Mouse (Mus musculus): Measurements from ENCODE around the gene Hist1h4c.

Hist1h4c gene

GRCm38 (mm10) chr13:23698300-23698693 lies at the start of gene Hist1h4c:
Hist1h4c (minus strand) TSS chr13:23698454.
- DNase-seq (ENCODE audit: low spot score in 2 of 2) = peak; percentile 97

GRCm38 (mm10) chr13:23747892-23748288 lies 49.6 kb upstream of the Hist1h4c start:
- DNase-seq (ENCODE audit: low spot score in 2 of 2) = no peak

GRCm38 (mm10) chr13:23747081-23747891 lies 49.0 kb upstream of the Hist1h4c start:
- no peak for DNase-seq (ENCODE audit: low spot score in 2 of 2)

- peak in 1 of 2 experiments; percentile 68 for DNase-seq (ENCODE audit: low spot score in 2 of 2)
These were observed 48.2 kb upstream of the Hist1h4c start, which contains the start of gene Hist1h2bb for GRCm38 (mm10) chr13:23746201-23747080. Hist1h2bb (plus strand) TSS chr13:23746734.

- DNase-seq (ENCODE audit: low spot score in 2 of 2) = peak; percentile 70 to 84
These were observed 47.3 kb upstream of the Hist1h4c start, which contains the start of gene Hist1h3c for GRCm38 (mm10) chr13:23745381-23746161. Hist1h3c (minus strand) TSS chr13:23745602.

GRCm38 (mm10) chr13:23744421-23745380 lies 46.4 kb upstream of the Hist1h4c start:
- DNase-seq (ENCODE audit: low spot score in 2 of 2) = no peak

GRCm38 (mm10) chr13:23743963-23744362 lies 45.7 kb upstream of the Hist1h4c start:
- DNase-seq (ENCODE audit: low spot score in 2 of 2) = no peak

- DNase-seq (ENCODE audit: low spot score in 2 of 2) = no peak
These were observed 45.0 kb upstream of the Hist1h4c start for GRCm38 (mm10) chr13:23743215-23743614.

GRCm38 (mm10) chr13:23742007-23742406 lies 43.8 kb upstream of the Hist1h4c start:
- no peak for DNase-seq (ENCODE audit: low spot score in 2 of 2)

- DNase-seq (ENCODE audit: low spot score in 2 of 2) = no peak
These were observed 42.7 kb upstream of the Hist1h4c start for GRCm38 (mm10) chr13:23740910-23741309.

- no peak for DNase-seq (ENCODE audit: low spot score in 2 of 2)
These were observed 42.1 kb upstream of the Hist1h4c start for GRCm38 (mm10) chr13:23740256-23740840.

- no peak for DNase-seq (ENCODE audit: low spot score in 2 of 2)
These were observed 41.6 kb upstream of the Hist1h4c start for GRCm38 (mm10) chr13:23739922-23740252.

- peak; percentile 88 to 91 for DNase-seq (ENCODE audit: low spot score in 2 of 2)
These were observed 41.0 kb upstream of the Hist1h4c start for GRCm38 (mm10) chr13:23739069-23739921.

- peak; percentile 86 to 92 for DNase-seq (ENCODE audit: low spot score in 2 of 2)
These were observed 40.4 kb upstream of the Hist1h4c start, which contains the start of gene Hist1h1c for GRCm38 (mm10) chr13:23738677-23739068. Hist1h1c (plus strand) TSS chr13:23738808.

- no peak for DNase-seq (ENCODE audit: low spot score in 2 of 2)
These were observed 39.8 kb upstream of the Hist1h4c start for GRCm38 (mm10) chr13:23738041-23738440.

GRCm38 (mm10) chr13:23737091-23737490 lies 38.8 kb upstream of the Hist1h4c start:
- no peak for DNase-seq (ENCODE audit: low spot score in 2 of 2)

- no peak for DNase-seq (ENCODE audit: low spot score in 2 of 2)
These were observed 34.0 kb upstream of the Hist1h4c start for GRCm38 (mm10) chr13:23732156-23732804.

- DNase-seq (ENCODE audit: low spot score in 2 of 2) = no peak
These were observed 32.2 kb upstream of the Hist1h4c start for GRCm38 (mm10) chr13:23730479-23730878.

- no peak for DNase-seq (ENCODE audit: low spot score in 2 of 2)
These were observed 31.5 kb upstream of the Hist1h4c start for GRCm38 (mm10) chr13:23729706-23730105.
